Mouse (Mus musculus) kidney, postnatal 10 days (tissue): ENCODE data around the gene Otx1.

Experiments
- DNase-seq: peaks from one replicate; pipeline ENCODE4 v3.0.0; 2021; ENCODE audit warnings: mixed read lengths

Gene Otx1

GRCm38 (mm10) chr11:21999396-22000315 is 3.0 kb downstream of the Otx1 start:
- DNase-seq: no peak

- DNase-seq: peak; percentile 29
These were observed 4.3 kb downstream of the Otx1 start for GRCm38 (mm10) chr11:21998141-21999047.

GRCm38 (mm10) chr11:21997561-21998140 is 5.0 kb downstream of the Otx1 start:
- DNase-seq: no peak

- peak; percentile 37 for DNase-seq
These were observed 5.8 kb downstream of the Otx1 start for GRCm38 (mm10) chr11:21996661-21997560.

GRCm38 (mm10) chr11:21996325-21996647 is 6.4 kb downstream of the Otx1 start:
- peak; percentile 20 for DNase-seq

- DNase-seq: peak; percentile 18
These were observed 7.0 kb downstream of the Otx1 start for GRCm38 (mm10) chr11:21995534-21996324.

- peak; percentile 15 for DNase-seq
These were observed 8.0 kb downstream of the Otx1 start for GRCm38 (mm10) chr11:21994377-21995370.

- DNase-seq: peak; percentile 47
These were observed 8.9 kb downstream of the Otx1 start for GRCm38 (mm10) chr11:21993597-21994376.

- DNase-seq: peak; percentile 31
These were observed 9.7 kb downstream of the Otx1 start for GRCm38 (mm10) chr11:21992761-21993596.

GRCm38 (mm10) chr11:21988398-21988946 is 14.2 kb downstream of the Otx1 start:
- DNase-seq: no peak

GRCm38 (mm10) chr11:21985118-21985517 is 17.6 kb downstream of the Otx1 start:
- no peak for DNase-seq

- peak; percentile 9 for DNase-seq
These were observed 28.6 kb downstream of the Otx1 start for GRCm38 (mm10) chr11:21974005-21974531.

- no peak for DNase-seq
These were observed 29.1 kb downstream of the Otx1 start for GRCm38 (mm10) chr11:21973597-21973996.

GRCm38 (mm10) chr11:21968922-21969321 is 33.8 kb downstream of the Otx1 start:
- no peak for DNase-seq

GRCm38 (mm10) chr11:21955167-21955566 is 47.5 kb downstream of the Otx1 start:
- DNase-seq: no peak

- no peak for DNase-seq
These were observed 51.0 kb downstream of the Otx1 start for GRCm38 (mm10) chr11:21951657-21952237.

GRCm38 (mm10) chr11:21950094-21950493 is 52.6 kb downstream of the Otx1 start:
- DNase-seq: no peak
